Mouse (Mus musculus) T-cell, adult 66 days (primary cell): ENCODE results near the gene D10Wsu102e. TPM values are rescaled to one million over a fixed set of nuclear protein-coding genes. Genes with fewer than 3 reads are reported as not detected.

Experiments used
- total RNA-seq, 2 experiments: library from RNA; stranded (reverse); gene quantifications; 3 replicates in 1 of 2; 4 replicates in 1 of 2; pipeline ENCODE4 v1.2.4; 2023

Gene D10Wsu102e
- 1 to 10 TPM; 2.8 to 3.1 TPM for total RNA-seq

DNA sequence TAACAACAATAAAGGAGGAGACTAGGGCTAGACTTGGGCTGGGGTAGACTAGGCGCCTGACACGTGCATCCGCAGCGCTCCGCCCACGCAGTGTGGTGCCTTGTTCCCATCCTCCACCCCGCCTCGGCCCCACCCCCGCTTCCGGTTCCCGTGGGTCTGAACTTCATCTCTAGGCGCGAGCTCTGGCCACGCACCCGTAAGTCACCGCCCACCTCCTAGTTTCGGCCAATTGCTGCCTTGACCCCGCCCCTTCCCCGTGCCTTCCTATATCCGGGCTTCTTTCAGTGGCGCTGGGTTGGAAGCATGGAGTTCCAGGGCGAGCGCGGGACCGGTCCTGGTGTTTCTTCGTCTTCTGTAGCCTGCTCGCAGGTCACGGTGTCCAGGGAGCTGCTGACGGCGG is at the start of gene D10Wsu102e:
Gene D10Wsu102e (plus strand): TSS at position 266 of the 400 bp plus-strand sequence.

DNA sequence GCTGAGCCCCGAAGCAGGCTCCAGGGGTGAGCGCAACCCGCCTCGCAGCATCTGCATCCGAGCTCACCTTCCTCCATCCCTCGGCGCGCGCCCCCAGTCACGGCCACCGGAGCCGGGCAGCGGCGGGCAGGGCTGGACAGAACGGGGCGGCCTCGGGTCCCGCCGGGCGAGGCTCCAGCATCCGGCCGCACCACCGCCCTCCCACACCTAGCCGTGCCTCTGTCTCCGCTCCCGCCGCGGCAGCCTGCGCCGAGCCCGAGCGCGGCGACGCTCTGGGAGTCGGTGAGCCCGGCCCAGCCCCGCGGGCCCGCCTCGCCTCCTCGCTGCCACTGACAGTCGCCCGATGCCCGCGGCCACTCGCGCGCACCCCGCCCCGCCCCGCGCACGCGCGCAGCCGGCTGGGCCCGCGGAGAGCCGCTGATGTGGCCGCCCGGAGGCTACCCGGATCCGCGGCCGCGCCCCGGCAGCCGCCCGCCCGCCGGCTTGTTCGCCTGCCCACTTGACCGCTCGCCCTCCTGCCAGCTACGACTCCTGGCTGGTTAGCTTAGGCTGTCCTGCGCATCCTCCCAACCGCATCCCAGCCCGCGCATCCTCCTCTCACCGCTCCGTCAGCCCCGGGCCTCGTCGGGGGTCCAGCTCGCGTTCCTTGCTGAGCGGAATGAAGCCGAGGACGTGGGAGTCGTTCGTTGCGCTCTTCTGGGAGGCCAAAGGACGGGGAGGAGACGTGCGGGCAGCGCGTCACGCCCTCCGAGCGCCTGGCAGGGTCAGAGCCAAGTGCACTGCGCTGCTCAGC is 22.7 kb upstream of the D10Wsu102e start, which contains the start of gene Slc41a2:
Gene Slc41a2 (minus strand): TSS at position 724 of the 793 bp plus-strand sequence.

DNA sequence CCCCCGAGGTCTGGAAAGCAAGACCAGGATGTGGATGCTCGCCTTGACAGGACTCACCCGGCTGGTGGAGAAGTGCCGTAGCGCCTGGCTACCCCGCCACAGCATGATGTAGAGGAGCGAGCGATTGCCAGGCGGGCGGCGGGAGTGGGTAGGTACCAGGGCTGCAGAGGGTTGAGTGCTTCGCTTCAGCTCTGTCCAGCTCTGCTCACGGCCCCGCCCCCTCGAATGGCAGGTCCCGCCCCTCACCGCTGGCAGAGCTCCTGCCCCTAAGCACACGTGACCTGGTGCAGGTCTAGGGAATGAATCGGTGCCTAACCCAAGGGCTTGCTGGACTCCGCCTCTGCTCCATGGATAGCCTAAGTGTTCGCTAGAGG is 173.9 kb downstream of the D10Wsu102e start, which contains the start of gene Aldh1l2:
Gene Aldh1l2 (minus strand): TSS at position 231 of the 374 bp plus-strand sequence.

Other genes with a start within 250 kb of the D10Wsu102e start
- 1 to 10 TPM in 1 of 2 experiments, under 1 TPM in 1; 0.30 to 4.1 TPM for gene Slc41a2, start 22.3 kb upstream of the D10Wsu102e start, total RNA-seq
- not detected for gene Aldh1l2, start 173.9 kb downstream of the D10Wsu102e start, total RNA-seq
- 10 to 100 TPM; 45.8 to 53.7 TPM for gene Washc4, start 183.5 kb downstream of the D10Wsu102e start, total RNA-seq